ENCODE assay signal across 8 mouse cellular contexts in the genomic region with DNA sequence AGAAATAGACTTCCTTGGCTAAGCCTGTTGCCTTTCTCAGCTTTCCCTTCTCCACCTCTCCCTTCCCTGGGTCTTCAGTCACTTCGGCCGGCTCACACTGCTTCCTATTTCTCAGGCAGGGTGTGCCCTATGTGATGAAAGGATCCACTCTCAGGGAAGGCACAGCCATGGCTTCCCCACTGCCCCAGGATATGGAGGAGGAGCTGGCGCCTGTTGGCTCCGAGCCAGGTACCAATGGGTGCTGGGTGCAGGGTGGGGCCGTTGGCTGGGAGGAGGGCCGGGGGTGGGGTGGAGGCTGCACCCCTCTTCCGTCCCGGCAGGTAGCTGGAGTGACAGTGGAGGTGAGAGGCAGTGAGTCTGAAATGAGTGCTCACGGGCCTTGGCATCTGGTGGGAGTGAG. TPM values are rescaled to one million over a fixed set of nuclear protein-coding genes. Genes with fewer than 3 reads are reported as not detected.
A peak's percentile ranks its signal among the peaks of the same experiment; 100 is the strongest.
DNase-seq lines count a peak whose midpoint lies in the region; ATAC-seq and TF ChIP-seq lines count a peak whose summit lies in the region.

No protein-coding gene starts in this region.

- peak overlapping the region; percentile 32 for H3K4me2 ChIP-seq in embryonic facial prominence, embryonic 11.5 days (ENCODE audit: low read depth, low read length)
- H3K4me2 ChIP-seq in hindbrain, embryonic 12.5 days (replicated peaks): peak overlapping the region; percentile 70
- peak overlapping the region; percentile 61 for H3K4me2 ChIP-seq in lung, embryonic 14.5 days

- ATAC-seq in embryonic facial prominence, embryonic 11.5 days (replicated peaks; ENCODE audit: insufficient number of reproducible peaks, low FRiP score, low TSS enrichment, low read depth): no peak
- no peak for ATAC-seq in hindbrain, embryonic 12.5 days (ENCODE audit: low FRiP score)
- ATAC-seq in lung, embryonic 14.5 days (ENCODE audit: insufficient read depth): no peak; the same call in 1 of the 2 replicates

- H3K9ac ChIP-seq in embryonic facial prominence, embryonic 11.5 days (replicated peaks; ENCODE audit: low read length): peak overlapping the region; percentile 2
- peak overlapping the region; percentile 40 for H3K9ac ChIP-seq in hindbrain, embryonic 12.5 days
- peak overlapping the region; percentile 30 for H3K9ac ChIP-seq in lung, embryonic 14.5 days

- 46% methylated on average over 9 of the region's 9 CpGs for WGBS in embryonic facial prominence, embryonic 11.5 days
- WGBS in hindbrain, embryonic 12.5 days: 61% methylated on average over 9 of the region's 9 CpGs
- 28% methylated on average over 9 of the region's 9 CpGs for WGBS in lung, embryonic 14.5 days

- H3K4me3 ChIP-seq in embryonic facial prominence, embryonic 11.5 days (ENCODE audit: low read depth, low read length): peak overlapping the region; percentile 20
- peak overlapping the region; percentile 25 for H3K4me3 ChIP-seq in hindbrain, embryonic 12.5 days
- H3K4me3 ChIP-seq in lung, embryonic 14.5 days (ENCODE audit: low read depth, low read length): peak overlapping the region; percentile 33

- no peaks in the 10 kb centered on the region for H3K27me3 ChIP-seq in embryonic facial prominence, embryonic 11.5 days (ENCODE audit: control insufficient read depth, insufficient read depth, low read length)
- H3K27me3 ChIP-seq in hindbrain, embryonic 12.5 days: no peaks in the 10 kb centered on the region
- no peaks in the 10 kb centered on the region for H3K27me3 ChIP-seq in lung, embryonic 14.5 days (ENCODE audit: insufficient read depth, low read length)

- no peaks in the 10 kb centered on the region for H3K9me3 ChIP-seq in embryonic facial prominence, embryonic 11.5 days (replicated peaks; ENCODE audit: control insufficient read depth, low read length)
- H3K9me3 ChIP-seq in hindbrain, embryonic 12.5 days (replicated peaks): no peaks in the 10 kb centered on the region
- no peaks in the 10 kb centered on the region for H3K9me3 ChIP-seq in lung, embryonic 14.5 days (ENCODE audit: low read depth, low read length)

- peaks cover 14% of the 10 kb centered on the region for H3K36me3 ChIP-seq in embryonic facial prominence, embryonic 11.5 days (replicated peaks; ENCODE audit: control insufficient read depth, insufficient read depth, low read depth, low read length)
- peaks cover 56% of the 10 kb centered on the region for H3K36me3 ChIP-seq in hindbrain, embryonic 12.5 days
- H3K36me3 ChIP-seq in lung, embryonic 14.5 days (ENCODE audit: insufficient read depth): peaks cover 53% of the 10 kb centered on the region

- DNase-seq in ovary, postnatal 10 days (ENCODE audit: low spot score): peak; percentile 24
- DNase-seq in ovary, postnatal 14 days (ENCODE audit: low spot score): no peak
- DNase-seq in embryonic facial prominence, embryonic 11.5 days (ENCODE audit: low spot score): no peak
- peak; percentile 43 for DNase-seq in lung, embryonic 14.5 days
- peak; percentile 72 for DNase-seq in testis, postnatal 10 days (ENCODE audit: low spot score)
- no peak for DNase-seq in cerebellum, adult 8-10 months
- DNase-seq in c-Kit-positive CD71-positive TER-119-positive erythroid progenitor cells, embryonic 14.5 days (ENCODE audit: low spot score): no peak

- peaks cover 6% of the 10 kb centered on the region for H3K4me1 ChIP-seq in embryonic facial prominence, embryonic 11.5 days (ENCODE audit: control insufficient read depth, insufficient read depth, low read length)
- H3K4me1 ChIP-seq in hindbrain, embryonic 12.5 days: peaks cover 36% of the 10 kb centered on the region
- peaks cover 9% of the 10 kb centered on the region for H3K4me1 ChIP-seq in lung, embryonic 14.5 days (ENCODE audit: insufficient read depth)

- H3K27ac ChIP-seq in embryonic facial prominence, embryonic 11.5 days (replicated peaks; ENCODE audit: low read depth, low read length): peak overlapping the region; percentile 60
- peak overlapping the region; percentile 96; the same call in 1 of the 2 replicates for H3K27ac ChIP-seq in hindbrain, embryonic 12.5 days
- H3K27ac ChIP-seq in lung, embryonic 14.5 days (ENCODE audit: low read depth): peak overlapping the region; percentile 91

- no peak for TF ChIP-seq CTCF in lung, embryonic 14.5 days (IDR thresholded peaks at IDR 0.05; ENCODE audit: low read depth)

RNA-seq across cellular contexts. Expression of a gene that starts 2.9 kb away (rescaled TPM):
- polyA plus RNA-seq in embryonic facial prominence, embryonic 11.5 days (2014; fragmentation: Nextera tagmentation; extraction: Ambion mirVana): 9.3 and 12.2 TPM in 2 replicates
- 42.2 and 46.7 TPM in 2 replicates for polyA plus RNA-seq in hindbrain, embryonic 12.5 days (2016; fragmentation: Nextera tagmentation; extraction: Ambion mirVana)
- polyA plus RNA-seq in lung, embryonic 14.5 days (2014; fragmentation: Nextera tagmentation; extraction: Ambion mirVana): 10.6 and 13.7 TPM in 2 replicates

RNA-seq across cellular contexts. Expression of a gene that starts 13.5 kb away (rescaled TPM):
- polyA plus RNA-seq in embryonic facial prominence, embryonic 11.5 days (2014; fragmentation: Nextera tagmentation; extraction: Ambion mirVana): 6.2 and 8.4 TPM in 2 replicates
- 18.1 and 23.7 TPM in 2 replicates for polyA plus RNA-seq in hindbrain, embryonic 12.5 days (2016; fragmentation: Nextera tagmentation; extraction: Ambion mirVana)
- polyA plus RNA-seq in lung, embryonic 14.5 days (2014; fragmentation: Nextera tagmentation; extraction: Ambion mirVana): 0.43 and 0.77 TPM in 2 replicates

RNA-seq across cellular contexts. Expression of a gene that starts 13.7 kb away (rescaled TPM):
- polyA plus RNA-seq in embryonic facial prominence, embryonic 11.5 days (2014; fragmentation: Nextera tagmentation; extraction: Ambion mirVana): 409 TPM in 2 replicates
- 239 and 240 TPM in 2 replicates for polyA plus RNA-seq in hindbrain, embryonic 12.5 days (2016; fragmentation: Nextera tagmentation; extraction: Ambion mirVana)
- 346 and 352 TPM in 2 replicates for polyA plus RNA-seq in lung, embryonic 14.5 days (2014; fragmentation: Nextera tagmentation; extraction: Ambion mirVana)

Comparison
In these comparisons a context has a peak if more than half of its experiments do, and no peak if none do; other contexts are left out.
1. DNase-seq: peak in ovary, postnatal 10 days (single experiment), lung, embryonic 14.5 days (single experiment) and testis, postnatal 10 days (single experiment); none in ovary, postnatal 14 days (single experiment), embryonic facial prominence, embryonic 11.5 days (single experiment), cerebellum, adult 8-10 months (single experiment) and c-Kit-positive CD71-positive TER-119-positive erythroid progenitor cells, embryonic 14.5 days (single experiment).
2. Peak in every context shown above with its lines, with median percentiles within 50 percentile points of each other: H3K27ac ChIP-seq, H3K4me2 ChIP-seq, H3K4me3 ChIP-seq and H3K9ac ChIP-seq.